Mouse (Mus musculus) splenic B cell, adult 2 months (primary cell): Measurements from ENCODE around the gene Slc25a10.

Experiments
- DNase-seq: peaks from one replicate; pipeline ENCODE4 v3.0.0-alpha.2; 2011; ENCODE audit warnings: low read depth, low spot score
- H3K27me3 ChIP-seq: 2 replicates; pipeline ENCODE4 v1.6.1; 2012; ENCODE audit warnings: mild to moderate bottlenecking, low read length, moderate library complexity, mixed read lengths; ENCODE audit not compliant: control insufficient read depth, poor library complexity, insufficient read depth, severe bottlenecking
- H3K36me3 ChIP-seq: 2 replicates; pipeline ENCODE4 v1.6.1; 2012; ENCODE audit warnings: mild to moderate bottlenecking, low read length, moderate library complexity, mixed read lengths; ENCODE audit not compliant: control insufficient read depth, poor library complexity, insufficient read depth, severe bottlenecking

Slc25a10 gene

DNA sequence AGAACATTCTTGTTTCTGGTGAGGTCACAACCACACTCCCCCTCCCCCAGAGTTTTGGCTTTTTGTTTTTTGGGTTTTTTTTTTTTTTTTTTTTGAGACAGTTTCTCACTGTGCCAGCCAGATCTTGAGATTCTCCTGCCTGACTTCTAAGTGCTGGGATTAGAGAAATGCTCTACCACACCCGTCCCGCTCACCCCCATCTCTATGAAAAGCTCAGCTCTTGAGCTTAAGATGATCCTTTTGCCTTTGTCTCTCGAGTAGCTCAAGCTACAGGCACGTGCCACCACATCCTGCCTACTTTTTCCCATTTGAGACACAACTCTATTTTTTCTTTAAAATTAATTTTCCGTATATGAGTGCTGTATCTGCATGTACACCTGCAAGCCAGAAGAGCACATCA lies 27.3 kb upstream of the Slc25a10 start:
- DNase-seq = no peak
- Histone ChIP-seq H3K27me3 (no peaks in the 10 kb centered on the region), H3K36me3 (peaks cover 4% of the 10 kb centered on the region)

DNA sequence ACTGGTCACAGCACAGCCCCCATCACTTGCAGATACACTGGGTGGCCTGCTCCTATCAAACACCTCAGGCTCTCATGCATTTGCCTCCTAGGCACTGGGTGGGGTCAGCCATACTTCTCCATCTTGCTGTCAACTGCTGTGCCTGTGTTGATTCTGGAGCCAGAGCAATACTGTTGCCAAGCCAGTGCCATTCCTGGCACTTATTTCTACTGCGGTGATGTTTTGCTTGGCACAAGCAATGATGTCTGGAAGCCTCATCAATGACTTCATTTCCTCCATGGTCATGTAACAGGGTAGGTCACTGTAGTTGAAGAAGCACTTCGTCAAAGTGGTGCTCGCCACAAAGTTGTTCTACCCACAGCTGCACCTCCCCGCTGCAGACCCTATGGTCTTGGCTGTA lies 26.1 kb upstream of the Slc25a10 start:
- Histone ChIP-seq H3K27me3 (no peaks in the 10 kb centered on the region), H3K36me3 (peaks cover 7% of the 10 kb centered on the region)
- DNase-seq = no peak

DNA sequence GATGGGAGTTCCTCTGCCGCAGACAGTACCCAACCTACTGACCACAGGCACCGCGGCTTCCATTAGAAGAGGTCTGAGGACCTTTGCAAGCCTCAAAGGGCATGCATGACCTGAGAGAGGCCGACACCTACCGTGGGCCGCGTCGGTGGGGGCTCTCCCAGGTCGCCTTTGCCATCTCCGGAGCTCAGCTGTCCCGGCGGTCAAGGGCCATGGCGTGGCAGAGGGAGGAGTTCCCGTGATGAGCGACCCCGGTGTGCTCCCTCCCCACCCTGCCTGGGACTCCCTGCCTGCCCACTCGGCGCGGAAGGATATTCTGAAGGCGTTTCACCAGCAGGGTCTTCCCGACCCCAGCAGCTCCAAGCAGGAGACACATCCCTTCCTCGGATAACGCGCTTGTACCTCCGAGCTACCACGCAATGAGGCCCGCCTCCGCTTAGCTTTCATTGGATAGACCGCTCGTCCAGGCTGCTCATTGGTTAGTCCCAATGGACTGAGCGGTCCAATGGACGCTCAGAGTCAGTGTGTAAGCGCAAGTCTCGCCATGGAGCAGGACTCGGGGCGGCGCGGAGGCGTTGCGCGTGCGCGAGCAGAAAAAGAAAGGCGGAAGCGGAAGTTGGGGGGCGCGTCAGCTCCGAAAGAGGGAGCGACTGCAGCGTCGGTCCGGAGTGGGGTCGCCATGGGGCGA lies 24.4 kb upstream of the Slc25a10 start, which contains the start of gene Arl16:
Gene Arl16, minus strand, starts transcription at position 557 of the 685 bp plus-strand sequence.
- peak; percentile 98 for DNase-seq
- Histone ChIP-seq H3K36me3 (peaks cover 13% of the 10 kb centered on the region), H3K27me3 (no peaks in the 10 kb centered on the region)

DNA sequence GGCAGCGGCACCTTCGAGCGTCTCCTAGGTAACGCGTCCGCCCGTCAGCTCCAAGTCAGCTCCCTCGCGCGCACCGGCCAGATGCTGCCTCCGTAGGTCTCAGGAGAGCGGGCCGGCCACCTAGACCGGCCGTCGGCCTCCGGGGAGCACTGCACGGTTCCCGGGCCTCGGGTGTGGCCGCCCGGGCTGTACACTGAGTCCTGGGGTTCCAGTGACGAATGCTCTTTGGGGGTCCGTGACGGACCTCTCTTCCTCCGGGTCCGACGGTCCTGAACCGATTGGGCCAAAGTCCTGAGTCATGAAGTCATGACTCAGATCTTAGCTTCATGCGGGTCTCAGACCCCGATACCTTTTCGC lies 23.9 kb upstream of the Slc25a10 start:
- no peak for DNase-seq
- Histone ChIP-seq H3K27me3 (no peaks in the 10 kb centered on the region), H3K36me3 (peaks cover 12% of the 10 kb centered on the region)

DNA sequence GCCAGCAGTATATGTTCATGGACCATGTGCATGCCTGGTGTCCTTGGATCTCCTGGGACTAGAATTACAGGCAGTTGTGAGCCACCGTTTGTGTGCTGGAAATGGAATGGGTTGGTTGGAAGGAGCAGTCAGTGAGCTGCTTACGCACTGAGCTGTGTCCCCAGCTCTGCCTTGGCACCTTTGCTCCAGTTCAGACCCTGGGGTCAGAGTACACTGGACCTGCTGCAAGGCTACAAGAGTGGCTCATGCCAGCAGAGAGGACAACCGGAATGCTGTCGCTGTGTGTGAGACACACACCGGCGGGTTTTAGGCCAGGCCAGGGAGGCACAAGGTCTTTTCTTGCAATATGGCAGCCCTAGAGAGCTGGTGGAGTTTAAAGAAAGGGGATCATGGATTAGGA lies 19.6 kb upstream of the Slc25a10 start:
- H3K36me3 ChIP-seq = peaks cover 23% of the 10 kb centered on the region
- H3K27me3 ChIP-seq = no peaks in the 10 kb centered on the region
- DNase-seq = no peak

DNA sequence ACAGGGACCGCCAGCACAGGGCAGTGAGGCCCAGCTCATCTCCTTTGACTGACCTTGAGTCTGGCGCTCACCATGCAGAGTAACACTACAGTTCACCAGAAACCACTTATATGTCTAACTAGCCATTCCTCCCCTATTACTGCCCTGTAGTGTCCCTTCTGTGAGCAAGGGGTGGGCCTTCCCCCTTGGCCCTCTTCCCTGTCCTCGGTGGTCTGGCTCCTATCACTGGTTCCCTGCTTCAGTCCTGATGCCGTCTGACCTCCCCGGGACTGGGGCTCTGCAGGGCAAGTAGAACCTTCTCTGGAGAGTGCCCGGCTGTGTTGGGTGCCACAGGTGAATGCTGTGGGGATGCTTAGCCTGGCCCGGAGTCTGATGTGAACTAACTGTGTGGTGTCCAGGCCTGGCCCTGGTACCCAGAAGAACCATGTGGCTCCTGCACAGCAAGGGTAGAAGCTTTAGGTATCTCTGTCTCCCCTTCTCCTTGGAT lies 8.1 kb upstream of the Slc25a10 start:
- Histone ChIP-seq H3K27me3 (no peaks in the 10 kb centered on the region), H3K36me3 (peaks cover 12% of the 10 kb centered on the region)
- DNase-seq = no peak

DNA sequence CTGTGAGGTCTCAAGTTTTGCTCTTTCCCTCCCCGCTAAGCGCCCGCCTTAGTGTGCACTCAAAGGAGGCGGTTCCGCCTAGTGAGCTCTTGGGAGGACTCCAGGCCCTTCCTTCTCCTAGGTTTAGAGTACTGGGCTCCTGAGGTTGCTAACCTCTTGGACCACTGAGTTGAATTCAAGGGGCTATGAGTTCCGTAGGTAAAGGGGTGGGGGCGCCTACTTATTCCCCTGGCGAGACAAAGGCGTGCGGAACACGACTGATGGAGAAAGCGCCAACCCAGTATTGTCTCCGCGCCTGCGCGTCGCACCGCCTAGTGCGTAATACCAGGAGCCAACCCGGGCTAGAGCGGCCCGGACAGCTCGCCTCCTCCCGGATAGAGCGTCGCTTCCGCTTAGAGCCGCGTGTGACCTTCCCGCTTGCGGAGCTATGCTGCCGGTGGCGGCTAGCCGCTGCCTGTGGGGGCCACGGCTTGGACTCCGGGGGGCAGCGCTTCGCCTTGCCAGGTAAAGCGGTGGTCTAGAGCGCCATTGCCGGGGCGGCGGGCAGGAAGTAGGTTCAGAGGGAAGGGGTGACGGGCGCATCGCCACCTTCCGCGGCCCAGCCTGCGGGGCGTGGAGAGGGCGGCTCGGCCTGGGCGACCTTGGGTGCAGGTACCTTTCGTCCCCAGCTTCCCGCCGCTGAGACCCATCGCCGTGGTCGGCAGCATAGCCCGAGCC lies 7.2 kb upstream of the Slc25a10 start, which contains the start of gene Mrpl12:
Gene Mrpl12, plus strand, starts transcription at position 349 of the 717 bp plus-strand sequence.
- peak; percentile 96 for DNase-seq
- Histone ChIP-seq H3K36me3 (peaks cover 9% of the 10 kb centered on the region), H3K27me3 (no peaks in the 10 kb centered on the region)

DNA sequence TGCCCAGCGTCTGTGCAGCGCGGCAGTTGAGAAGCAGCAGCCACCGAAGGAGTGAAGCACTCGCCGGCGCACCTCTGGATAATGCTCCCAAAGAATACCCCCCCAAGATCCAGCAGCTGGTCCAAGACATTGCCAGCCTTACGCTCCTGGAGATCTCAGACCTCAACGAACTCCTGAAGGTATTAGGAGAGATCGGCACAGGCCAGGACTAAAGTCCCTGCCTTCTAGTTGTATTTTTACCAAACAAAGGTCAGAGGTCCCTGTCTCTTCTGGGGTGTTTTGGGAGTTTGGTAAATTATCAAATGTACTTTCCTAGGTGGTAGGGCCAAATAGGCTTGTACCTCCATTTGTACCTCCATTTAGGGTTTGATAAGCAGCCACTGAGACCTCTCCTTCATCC lies 6.4 kb upstream of the Slc25a10 start:
- Histone ChIP-seq H3K36me3 (peaks cover 9% of the 10 kb centered on the region), H3K27me3 (no peaks in the 10 kb centered on the region)
- no peak for DNase-seq

DNA sequence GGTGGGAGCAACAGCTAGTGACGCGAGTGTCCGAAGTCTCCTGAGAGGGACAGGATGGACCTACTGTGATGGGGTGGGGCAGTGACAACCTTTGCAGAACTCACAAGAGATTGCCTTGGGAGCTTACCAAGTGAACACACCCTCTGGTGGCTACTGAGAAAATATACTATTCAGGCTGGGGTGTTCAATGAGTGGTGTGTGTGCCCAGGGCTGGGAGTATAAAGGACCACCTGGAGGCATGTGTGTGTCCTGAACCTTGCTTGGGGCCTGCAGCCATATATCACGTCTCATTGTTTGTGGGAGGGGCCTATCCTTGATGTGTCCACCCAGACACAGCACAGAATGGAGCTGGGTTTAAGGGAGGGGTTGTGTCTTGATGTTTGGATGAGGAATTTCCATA lies 3.1 kb upstream of the Slc25a10 start:
- DNase-seq = no peak
- H3K36me3 ChIP-seq = peaks cover 4% of the 10 kb centered on the region
- no peaks in the 10 kb centered on the region for H3K27me3 ChIP-seq

DNA sequence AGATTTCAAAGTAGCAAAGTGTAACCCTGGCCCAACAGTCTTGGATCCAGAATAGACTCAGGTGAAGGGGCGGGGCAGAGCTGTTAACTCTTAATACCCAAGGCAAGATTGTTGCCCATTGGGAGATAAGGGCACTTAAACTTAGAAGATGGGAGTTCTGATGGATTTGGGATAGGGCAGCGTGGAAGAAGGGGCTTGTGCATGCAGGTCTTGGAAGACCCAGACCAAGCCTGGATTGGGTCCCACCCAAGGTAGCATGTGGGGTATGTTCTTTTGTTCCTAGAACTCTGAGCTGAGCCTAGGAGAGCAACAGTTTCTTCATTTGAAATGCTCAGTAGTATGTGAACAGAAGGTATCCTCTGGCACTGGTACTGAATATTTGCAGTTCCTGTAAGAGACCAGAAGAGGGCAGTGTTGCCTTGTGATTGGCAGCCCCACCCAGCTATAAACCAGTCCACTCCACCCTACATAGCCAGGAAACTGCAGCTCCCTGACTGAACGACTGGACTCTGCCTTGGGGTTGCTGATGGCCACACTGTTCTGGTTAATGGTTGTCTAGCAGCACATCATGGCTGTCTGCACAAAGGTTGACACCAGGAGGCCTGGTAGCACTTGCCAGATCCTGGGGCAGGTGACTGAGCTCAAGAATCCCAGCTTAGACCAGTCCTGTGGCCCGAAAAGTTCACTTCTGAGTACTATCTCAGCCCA lies 2.4 kb upstream of the Slc25a10 start:
- Histone ChIP-seq H3K27me3 (no peaks in the 10 kb centered on the region), H3K36me3 (peaks cover 4% of the 10 kb centered on the region)
- peak; percentile 89 for DNase-seq

DNA sequence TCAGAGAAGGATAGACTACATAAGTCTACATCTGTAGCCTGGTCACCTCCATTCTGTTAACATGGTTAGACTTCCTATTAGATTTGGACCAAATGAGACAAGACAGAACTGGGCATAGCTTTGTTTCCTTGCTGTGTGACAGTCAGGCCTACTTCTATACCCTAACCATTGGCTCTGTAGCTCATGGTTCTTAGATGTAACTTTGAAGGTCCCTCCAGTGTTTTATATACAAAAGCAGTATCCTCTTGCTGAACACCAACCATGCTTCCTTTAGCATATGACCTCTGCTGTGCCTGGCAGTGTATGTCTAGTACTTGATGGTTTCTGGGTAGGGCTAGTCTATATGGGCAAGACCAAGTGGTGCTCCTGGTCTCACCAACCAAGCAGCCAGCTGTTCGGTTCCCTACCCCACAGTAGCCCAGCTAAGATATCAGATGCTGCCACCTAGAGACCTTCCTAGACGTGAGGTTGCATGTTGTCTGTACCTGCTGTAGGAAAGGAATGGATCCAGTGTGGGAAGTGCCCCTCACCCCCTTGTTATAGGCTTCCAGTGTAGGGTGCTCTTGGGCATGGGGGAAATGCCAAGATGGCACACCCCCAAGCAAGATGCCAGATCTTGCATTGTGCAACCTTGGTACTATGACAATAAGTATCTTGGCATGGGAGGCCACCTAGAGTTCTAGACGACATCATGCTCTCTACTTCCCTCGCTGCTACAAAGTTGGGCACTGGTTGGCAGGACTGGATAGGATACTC lies 1.2 kb upstream of the Slc25a10 start:
- Histone ChIP-seq H3K36me3 (peaks cover 5% of the 10 kb centered on the region), H3K27me3 (no peaks in the 10 kb centered on the region)
- no peak for DNase-seq

DNA sequence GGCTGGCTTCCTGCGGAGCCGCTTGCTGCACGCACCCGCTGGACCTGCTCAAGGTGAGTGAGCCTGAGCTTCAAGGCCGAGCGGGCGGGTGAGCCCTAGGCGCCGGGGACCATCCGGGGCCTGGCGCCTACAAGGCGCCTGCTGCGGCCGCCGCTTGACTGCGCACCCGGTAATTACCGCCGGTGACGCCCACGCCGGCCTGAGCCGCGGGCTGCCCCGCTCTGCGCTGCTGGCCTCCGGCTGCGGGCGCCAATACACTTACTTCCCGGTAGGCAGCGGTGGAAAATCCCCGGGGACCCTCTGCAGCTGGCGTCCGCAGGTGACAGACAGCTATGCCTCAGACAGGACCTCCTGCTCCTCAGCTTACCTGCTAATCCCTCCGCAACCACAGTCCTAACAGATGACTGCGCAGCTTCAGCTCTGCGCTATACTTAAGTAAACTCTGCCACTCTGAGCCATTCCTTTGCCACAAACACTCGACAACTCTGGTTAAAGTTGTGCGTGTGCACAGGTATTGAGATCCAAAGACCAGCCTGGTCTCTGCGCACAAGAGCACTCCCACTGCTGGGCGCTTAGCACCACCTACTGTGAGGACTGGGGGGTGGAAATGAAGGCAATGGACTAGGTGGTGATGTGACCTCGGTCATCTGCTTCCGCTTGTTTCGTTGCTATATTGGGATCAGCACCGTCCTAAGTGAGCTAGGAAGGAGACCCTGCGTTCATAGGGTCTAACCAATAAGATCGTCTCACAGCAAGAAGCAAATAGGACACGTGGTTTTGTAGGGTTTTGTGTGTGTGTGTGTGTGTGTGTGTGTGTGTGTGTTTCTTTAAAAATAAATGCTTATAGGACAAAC lies 611 bp downstream of the Slc25a10 start:
- peak; percentile 62 for DNase-seq
- Histone ChIP-seq H3K27me3 (no peaks in the 10 kb centered on the region), H3K36me3 (peaks cover 5% of the 10 kb centered on the region)

DNA sequence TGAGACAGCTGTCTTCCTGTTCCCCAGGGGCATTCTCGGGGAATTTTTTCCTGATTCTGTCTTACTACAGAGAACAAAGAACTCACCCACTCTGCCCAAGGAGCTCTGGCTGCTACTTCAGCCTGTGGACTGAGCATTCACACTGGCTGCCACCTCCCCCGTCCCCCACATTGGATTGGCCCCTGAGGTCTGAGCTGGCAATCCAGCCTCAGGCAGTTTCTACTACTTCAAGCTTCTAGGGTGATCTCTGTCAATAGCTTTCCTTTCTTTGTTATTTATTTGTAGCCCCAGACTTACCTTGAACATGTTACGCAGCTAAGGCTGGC lies 1.2 kb downstream of the Slc25a10 start:
- H3K27me3 ChIP-seq = no peaks in the 10 kb centered on the region
- H3K36me3 ChIP-seq = peaks cover 5% of the 10 kb centered on the region
- DNase-seq = no peak

DNA sequence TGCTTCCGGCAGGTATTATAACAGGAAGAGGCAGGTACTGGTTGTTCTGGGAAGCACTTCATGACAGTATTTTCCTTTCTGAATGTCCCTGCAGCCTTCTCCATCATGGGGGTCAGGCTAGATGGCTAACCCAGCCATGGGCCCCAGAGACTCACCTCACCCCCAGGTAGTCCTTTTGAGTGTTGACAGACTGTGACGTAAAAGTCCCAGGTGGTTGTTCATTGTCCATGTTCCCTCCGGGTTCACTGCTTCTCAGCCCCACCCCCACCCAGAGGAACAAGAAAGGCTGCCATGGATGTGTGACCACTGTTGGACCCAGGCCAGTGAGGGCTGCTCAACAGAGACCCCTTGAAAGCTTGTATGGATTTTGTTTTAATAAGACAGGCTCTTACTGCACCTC lies 1.7 kb downstream of the Slc25a10 start:
- H3K36me3 ChIP-seq = peaks cover 3% of the 10 kb centered on the region
- DNase-seq = no peak
- no peaks in the 10 kb centered on the region for H3K27me3 ChIP-seq
